Comparison of ENCODE assay signal across 9 mouse cellular contexts in the genomic region with DNA sequence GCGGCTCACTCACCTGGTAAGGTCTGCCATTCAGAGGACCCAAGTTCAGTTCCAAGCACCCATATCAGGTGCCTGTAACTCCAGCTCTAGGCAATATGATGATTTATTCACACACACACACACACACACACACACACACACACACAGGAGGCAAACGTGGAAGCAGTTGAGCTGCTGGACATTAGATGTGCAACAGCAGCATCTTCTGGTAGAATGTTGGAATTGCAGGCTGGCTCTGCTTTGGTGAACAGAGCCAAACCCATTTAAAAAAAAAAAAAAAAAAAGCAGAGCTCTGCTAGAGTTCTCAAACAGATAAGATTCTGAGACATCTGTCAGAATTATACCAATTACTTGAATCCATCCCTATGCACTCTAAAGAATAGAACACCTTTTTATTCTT. TPM values are rescaled to one million over a fixed set of nuclear protein-coding genes. Genes with fewer than 3 reads are reported as not detected.
A peak's percentile ranks its signal among the peaks of the same experiment; 100 is the strongest.
DNase-seq lines count a peak whose midpoint lies in the region; ATAC-seq and TF ChIP-seq lines count a peak whose summit lies in the region.
"Had no signal": no experiment of that assay in that cellular context is flagged by ENCODE, and none has a peak within 500 bp of the region (broad histone marks: within the 10 kb centered on the region; RNA-seq: fewer than 3 reads in every experiment).

No protein-coding gene starts in this region.

- peaks cover 42% of the 10 kb centered on the region for H3K4me1 ChIP-seq in kidney, embryonic 16.5 days (ENCODE audit: insufficient read depth, low read length)
- H3K4me1 ChIP-seq in hindbrain, postnatal 0 days (ENCODE audit: insufficient read depth, low read length), result no peaks in the 10 kb centered on the region
- no peaks in the 10 kb centered on the region for H3K4me1 ChIP-seq in midbrain, postnatal 0 days (ENCODE audit: insufficient read depth, low read length)

- ATAC-seq in kidney, embryonic 16.5 days (ENCODE audit: low FRiP score, low TSS enrichment), result no peak
- peak; percentile 55; the same call in 1 of the 2 replicates for ATAC-seq in hindbrain, postnatal 0 days
- ATAC-seq in midbrain, postnatal 0 days (ENCODE audit: low FRiP score), result no peak

- H3K4me2 ChIP-seq in kidney, embryonic 16.5 days (replicated peaks; ENCODE audit: low read depth, low read length), result no peak overlapping the region
- no peak overlapping the region for H3K4me2 ChIP-seq in hindbrain, postnatal 0 days (ENCODE audit: low read depth, low read length)
- no peak overlapping the region for H3K4me2 ChIP-seq in midbrain, postnatal 0 days (ENCODE audit: low read depth, low read length, poor library complexity, severe bottlenecking)
- H3K4me2 ChIP-seq: heart, embryonic 13.5 days had no signal

- no peak overlapping the region for H3K27ac ChIP-seq in kidney, embryonic 16.5 days (ENCODE audit: low read length)
- no peak overlapping the region for H3K27ac ChIP-seq in hindbrain, postnatal 0 days
- no peak overlapping the region for H3K27ac ChIP-seq in midbrain, postnatal 0 days (ENCODE audit: low read depth, low read length)
- H3K27ac ChIP-seq: heart, embryonic 13.5 days had no signal

- intact Hi-C loops in left cerebral cortex, postnatal 25 days (cut with DNase I), result loop anchor here (2.0 to 10.0 kb wide), 4 partner anchors 46 to 214 kb away; a partner anchor contains a TSS

- WGBS in kidney, embryonic 16.5 days, result 50% methylated on average over 2 of the region's 2 CpGs
- WGBS in hindbrain, postnatal 0 days, result 42% methylated on average over 2 of the region's 2 CpGs
- 48% methylated on average over 2 of the region's 2 CpGs for WGBS in midbrain, postnatal 0 days

- no peak overlapping the region for H3K4me3 ChIP-seq in kidney, embryonic 16.5 days (ENCODE audit: low read length)
- no peak overlapping the region for H3K4me3 ChIP-seq in hindbrain, postnatal 0 days (ENCODE audit: low read length)
- H3K4me3 ChIP-seq in midbrain, postnatal 0 days (ENCODE audit: low read depth, low read length), result no peak overlapping the region
- H3K4me3 ChIP-seq: heart, embryonic 13.5 days had no signal

- no peaks in the 10 kb centered on the region for H3K27me3 ChIP-seq in kidney, embryonic 16.5 days (ENCODE audit: insufficient read depth, low read length)
- no peaks in the 10 kb centered on the region for H3K27me3 ChIP-seq in hindbrain, postnatal 0 days (ENCODE audit: insufficient read depth, low read length)
- no peaks in the 10 kb centered on the region for H3K27me3 ChIP-seq in midbrain, postnatal 0 days (ENCODE audit: insufficient read depth, low read length)
- no peaks in the 10 kb centered on the region; the same call in 1 of the 2 replicates for H3K27me3 ChIP-seq in splenic B cell, adult 2 months (ENCODE audit: control insufficient read depth, insufficient read depth, low read length, poor library complexity, severe bottlenecking)

- TF ChIP-seq CTCF in hindbrain, postnatal 0 days (IDR thresholded peaks at IDR 0.05; ENCODE audit: low read depth), result peak; percentile 86
- peak; percentile 85 for TF ChIP-seq CTCF in midbrain, postnatal 0 days (IDR thresholded peaks at IDR 0.05)

- no peaks in the 10 kb centered on the region for H3K36me3 ChIP-seq in kidney, embryonic 16.5 days (ENCODE audit: insufficient read depth, low read length)
- H3K36me3 ChIP-seq in hindbrain, postnatal 0 days (ENCODE audit: insufficient read depth, low read length), result no peaks in the 10 kb centered on the region
- H3K36me3 ChIP-seq in midbrain, postnatal 0 days (ENCODE audit: insufficient read depth, low read length), result no peaks in the 10 kb centered on the region
- H3K36me3 ChIP-seq in splenic B cell, adult 2 months (ENCODE audit: control insufficient read depth, insufficient read depth, low read length, poor library complexity, severe bottlenecking), result no peaks in the 10 kb centered on the region
- H3K36me3 ChIP-seq: heart, embryonic 13.5 days had no signal

- no peak overlapping the region for H3K9ac ChIP-seq in kidney, embryonic 16.5 days (replicated peaks; ENCODE audit: low read length)
- no peak overlapping the region for H3K9ac ChIP-seq in hindbrain, postnatal 0 days (replicated peaks; ENCODE audit: low read length)
- no peak overlapping the region for H3K9ac ChIP-seq in midbrain, postnatal 0 days (replicated peaks; ENCODE audit: low read length, poor library complexity, severe bottlenecking)
- H3K9ac ChIP-seq: heart, embryonic 13.5 days had no signal

- peak; percentile 86 for DNase-seq in kidney, adult 18-20 months
- DNase-seq in brain, adult 2 months (ENCODE audit: low read depth, low spot score), result peak; percentile 93
- DNase-seq in fibroblast of lung, adult 2 months (ENCODE audit: low read depth), result peak; percentile 65
- DNase-seq in hindbrain, postnatal 0 days (ENCODE audit: low spot score), result peak; percentile 88
- DNase-seq in left cerebral cortex, postnatal 25 days (ENCODE audit: low spot score in 2 of 2), result peak; percentile 82 to 83
- peak; percentile 87 for DNase-seq in midbrain, postnatal 0 days (ENCODE audit: low spot score)
- peak; percentile 96 for DNase-seq in splenic B cell, adult 2 months (ENCODE audit: low read depth, low spot score)

- H3K9me3 ChIP-seq in kidney, embryonic 16.5 days (ENCODE audit: low read length), result no peaks in the 10 kb centered on the region
- no peaks in the 10 kb centered on the region for H3K9me3 ChIP-seq in hindbrain, postnatal 0 days (ENCODE audit: low read length)
- no peaks in the 10 kb centered on the region for H3K9me3 ChIP-seq in midbrain, postnatal 0 days (ENCODE audit: low read length)
- H3K9me3 ChIP-seq: heart, embryonic 13.5 days had no signal

RNA-seq across cellular contexts. Expression of a gene that starts 4.7 kb away (rescaled TPM):
- 27.1 and 41.9 TPM in 2 replicates for polyA plus RNA-seq in kidney, embryonic 16.5 days (2015; fragmentation: Nextera tagmentation; extraction: Ambion mirVana)
- total RNA-seq in hindbrain, postnatal 0 days (2014; rRNA removed), result 1.8 and 4.7 TPM in 2 replicates
- polyA plus RNA-seq in hindbrain, postnatal 0 days (2015; fragmentation: Nextera tagmentation; extraction: Ambion mirVana), result 2.4 and 3.1 TPM in 2 replicates
- 1 to 10 TPM; 1.7 to 5.0 TPM for total RNA-seq in left cerebral cortex, postnatal 25 days (2021)
- total RNA-seq in midbrain, postnatal 0 days (2014; rRNA removed), result 2.0 TPM in 1 of 2 replicates, not detected in the other
- polyA plus RNA-seq in midbrain, postnatal 0 days (2015; fragmentation: Nextera tagmentation; extraction: Ambion mirVana), result 2.0 TPM in 2 replicates

RNA-seq across cellular contexts. Expression of a gene that starts 13.7 kb away (rescaled TPM):
- polyA plus RNA-seq in kidney, embryonic 16.5 days (2015; fragmentation: Nextera tagmentation; extraction: Ambion mirVana), result 2.1 and 3.0 TPM in 2 replicates
- 0.61 and 0.63 TPM in 2 replicates for total RNA-seq in hindbrain, postnatal 0 days (2014; rRNA removed)
- 1.1 and 1.4 TPM in 2 replicates for polyA plus RNA-seq in hindbrain, postnatal 0 days (2015; fragmentation: Nextera tagmentation; extraction: Ambion mirVana)
- 1 to 10 TPM; 5.5 to 6.7 TPM for total RNA-seq in left cerebral cortex, postnatal 25 days (2021)
- 2.1 and 2.7 TPM in 2 replicates for total RNA-seq in midbrain, postnatal 0 days (2014; rRNA removed)
- 1.2 TPM in 2 replicates for polyA plus RNA-seq in midbrain, postnatal 0 days (2015; fragmentation: Nextera tagmentation; extraction: Ambion mirVana)

RNA-seq across cellular contexts. Expression of a gene that starts 46.1 kb away (rescaled TPM):
- 0.87 and 1.1 TPM in 2 replicates for polyA plus RNA-seq in kidney, embryonic 16.5 days (2015; fragmentation: Nextera tagmentation; extraction: Ambion mirVana)
- total RNA-seq in hindbrain, postnatal 0 days (2014; rRNA removed), result 0.25 and 0.37 TPM in 2 replicates
- 0.34 TPM in 2 replicates for polyA plus RNA-seq in hindbrain, postnatal 0 days (2015; fragmentation: Nextera tagmentation; extraction: Ambion mirVana)
- 1 to 10 TPM; 2.9 to 4.0 TPM for total RNA-seq in left cerebral cortex, postnatal 25 days (2021)
- 0.16 and 0.71 TPM in 2 replicates for total RNA-seq in midbrain, postnatal 0 days (2014; rRNA removed)
- 0.20 and 0.22 TPM in 2 replicates for polyA plus RNA-seq in midbrain, postnatal 0 days (2015; fragmentation: Nextera tagmentation; extraction: Ambion mirVana)

RNA-seq across cellular contexts. Expression of a gene that starts 46.3 kb away (rescaled TPM):
- polyA plus RNA-seq in kidney, embryonic 16.5 days (2015; fragmentation: Nextera tagmentation; extraction: Ambion mirVana), result 41.6 and 45.4 TPM in 2 replicates
- 2.7 and 5.8 TPM in 2 replicates for total RNA-seq in hindbrain, postnatal 0 days (2014; rRNA removed)
- polyA plus RNA-seq in hindbrain, postnatal 0 days (2015; fragmentation: Nextera tagmentation; extraction: Ambion mirVana), result 3.3 and 4.3 TPM in 2 replicates
- 1 to 10 TPM; 1.6 to 2.2 TPM for total RNA-seq in left cerebral cortex, postnatal 25 days (2021)
- total RNA-seq in midbrain, postnatal 0 days (2014; rRNA removed), result 1.2 and 2.5 TPM in 2 replicates
- polyA plus RNA-seq in midbrain, postnatal 0 days (2015; fragmentation: Nextera tagmentation; extraction: Ambion mirVana), result 2.6 and 3.8 TPM in 2 replicates
